Mouse (Mus musculus): ENCODE measurements around the gene Emsy.

The Emsy gene

GRCm38 (mm10) chr7:98537967-98538573 lies 118.5 kb downstream of the Emsy start:
- DNase-seq, result no peak

DNA sequence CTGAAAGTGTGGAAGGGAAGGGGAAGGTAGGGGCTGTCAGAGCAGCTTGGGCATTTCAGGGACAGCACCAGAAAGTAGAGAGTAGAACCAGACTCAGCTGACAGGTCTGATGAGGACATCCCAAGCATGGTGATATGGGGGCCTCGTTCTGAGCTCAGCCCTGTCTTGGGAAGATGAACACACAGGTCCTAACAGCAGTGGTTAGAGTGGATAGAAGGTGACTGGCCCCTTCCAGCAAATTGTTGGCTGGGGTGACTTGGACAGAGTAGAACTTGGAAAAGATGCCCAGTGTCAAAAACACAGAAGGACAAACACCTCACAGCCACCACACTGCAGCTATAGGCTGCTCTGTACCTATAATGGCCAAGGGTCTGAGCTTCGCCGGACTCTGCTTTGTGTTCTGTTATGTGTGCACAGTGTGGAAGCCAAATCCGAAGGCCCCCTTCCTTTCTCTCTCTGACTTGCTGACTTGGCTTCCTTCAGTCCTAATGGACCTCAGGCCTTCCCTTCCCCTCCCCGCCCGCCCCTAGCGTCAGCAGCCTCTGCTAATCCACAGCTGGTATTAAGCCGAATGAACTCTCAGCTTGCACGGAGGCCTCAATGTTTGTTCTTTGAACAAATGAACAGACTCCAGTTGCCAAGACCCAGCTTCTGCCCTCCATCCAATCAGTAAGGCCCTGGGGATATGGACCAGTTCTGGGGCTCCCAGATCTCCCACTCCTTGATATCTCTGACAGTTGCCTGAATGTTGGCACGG lies 119.2 kb downstream of the Emsy start:
- no peak for DNase-seq

Data from right cerebral cortex, postnatal 14 days (tissue).